Mouse (Mus musculus): ENCODE measurements at regions not wholly inside any gene's neighbourhood (a gene's known extent, or its start where the extent isn't known, plus 50 kb on each side); places are given as distances from the start of the nearest gene placed in this dataset.
"Not testable (repeated sequence)": the region's sequence is repeated elsewhere in the genome, so short reads cannot be mapped to it uniquely, and the experiment has no call there.

- 83% methylated on average over 5 of the region's 5 CpGs for WGBS
- not testable (repeated sequence) for H3K9ac ChIP-seq (ENCODE audit: low read length)
Observed at GRCm38 (mm10) chr16:12878326-12878725, 231.2 kb upstream of the Ercc4 start.

GRCm38 (mm10) chr16:12880011-12880410 is 229.5 kb upstream of the Ercc4 start:
- no peaks in the 10 kb centered on the region for H3K27me3 ChIP-seq (replicated peaks; ENCODE audit: control insufficient read depth, insufficient read depth, low read length)
- no peak for ATAC-seq (replicated peaks; ENCODE audit: low FRiP score, low TSS enrichment, low read depth)
- H3K4me2 ChIP-seq (ENCODE audit: low read length): no peak overlapping the region
- no peak for DNase-seq (ENCODE audit: low spot score)
- H3K4me1 ChIP-seq (replicated peaks; ENCODE audit: control insufficient read depth, insufficient read depth, low read length): 0 out of 2 replicates have a peak, but pooled peaks cover 5% of the 10 kb centered on the region
- H3K9me3 ChIP-seq (ENCODE audit: control insufficient read depth, low read length): no peaks in the 10 kb centered on the region
- no peak overlapping the region for H3K9ac ChIP-seq (ENCODE audit: low read length)
- no peaks in the 10 kb centered on the region for H3K36me3 ChIP-seq (ENCODE audit: control insufficient read depth, insufficient read depth, low read length)
- no peak overlapping the region for H3K27ac ChIP-seq (ENCODE audit: low read depth)
- H3K4me3 ChIP-seq (ENCODE audit: low read depth, low read length): no peak overlapping the region
- WGBS: 80% methylated on average over 8 of the region's 8 CpGs

More at GRCm38 (mm10) chr16:12878326-12878725, 231.2 kb upstream of the Ercc4 start:
- H3K9me3 ChIP-seq (ENCODE audit: control insufficient read depth, low read length); H3K36me3 ChIP-seq (ENCODE audit: control insufficient read depth, insufficient read depth, low read length); H3K4me2 ChIP-seq (ENCODE audit: low read length); H3K4me3 ChIP-seq (ENCODE audit: low read depth, low read length); H3K27me3 ChIP-seq (replicated peaks; ENCODE audit: control insufficient read depth, insufficient read depth, low read length); H3K27ac ChIP-seq (ENCODE audit: low read depth); H3K4me1 ChIP-seq (replicated peaks; ENCODE audit: control insufficient read depth, insufficient read depth, low read length); ATAC-seq (replicated peaks; ENCODE audit: low FRiP score, low TSS enrichment, low read depth); DNase-seq (ENCODE audit: low spot score): not testable (repeated sequence)

- 93% methylated on average over 7 of the region's 7 CpGs for WGBS
Observed at GRCm38 (mm10) chr16:12880481-12880880, 229.0 kb upstream of the Ercc4 start.

GRCm38 (mm10) chr16:12882690-12883089 is 226.8 kb upstream of the Ercc4 start:
- H3K9ac ChIP-seq (ENCODE audit: low read length): no peak overlapping the region
- no peak for DNase-seq (ENCODE audit: low spot score)
- no peak overlapping the region for H3K4me2 ChIP-seq (ENCODE audit: low read length)
- ATAC-seq (replicated peaks; ENCODE audit: low FRiP score, low TSS enrichment, low read depth): no peak
- no peaks in the 10 kb centered on the region for H3K9me3 ChIP-seq (ENCODE audit: control insufficient read depth, low read length)
- no peaks in the 10 kb centered on the region for H3K27me3 ChIP-seq (replicated peaks; ENCODE audit: control insufficient read depth, insufficient read depth, low read length)
- H3K4me3 ChIP-seq (ENCODE audit: low read depth, low read length): no peak overlapping the region
- no peaks in the 10 kb centered on the region for H3K36me3 ChIP-seq (ENCODE audit: control insufficient read depth, insufficient read depth, low read length)
- H3K27ac ChIP-seq (ENCODE audit: low read depth): no peak overlapping the region
- 57% methylated on average over 1 of the region's 1 CpGs for WGBS
- 0 out of 2 replicates have a peak, but pooled peaks cover 13% of the 10 kb centered on the region for H3K4me1 ChIP-seq (replicated peaks; ENCODE audit: control insufficient read depth, insufficient read depth, low read length)

More at GRCm38 (mm10) chr16:12880481-12880880, 229.0 kb upstream of the Ercc4 start:
- 0 out of 2 replicates have a peak, but pooled peaks cover 6% of the 10 kb centered on the region for H3K4me1 ChIP-seq (replicated peaks; ENCODE audit: control insufficient read depth, insufficient read depth, low read length)
- no peaks in the 10 kb centered on the region for H3K9me3 ChIP-seq (ENCODE audit: control insufficient read depth, low read length)
- H3K27me3 ChIP-seq (replicated peaks; ENCODE audit: control insufficient read depth, insufficient read depth, low read length): no peaks in the 10 kb centered on the region
- H3K4me2 ChIP-seq (ENCODE audit: low read length): no peak overlapping the region
- H3K9ac ChIP-seq (ENCODE audit: low read length): no peak overlapping the region
- H3K4me3 ChIP-seq (ENCODE audit: low read depth, low read length): no peak overlapping the region
- no peaks in the 10 kb centered on the region for H3K36me3 ChIP-seq (ENCODE audit: control insufficient read depth, insufficient read depth, low read length)
- no peak for DNase-seq (ENCODE audit: low spot score)
- ATAC-seq (replicated peaks; ENCODE audit: low FRiP score, low TSS enrichment, low read depth): no peak
- H3K27ac ChIP-seq (ENCODE audit: low read depth): no peak overlapping the region

- no peak for ATAC-seq (replicated peaks; ENCODE audit: low FRiP score, low TSS enrichment, low read depth)
- no peaks in the 10 kb centered on the region for H3K9me3 ChIP-seq (ENCODE audit: control insufficient read depth, low read length)
- 18% methylated on average over 3 of the region's 3 CpGs for WGBS
- H3K36me3 ChIP-seq (ENCODE audit: control insufficient read depth, insufficient read depth, low read length): no peaks in the 10 kb centered on the region
- H3K9ac ChIP-seq (ENCODE audit: low read length): no peak overlapping the region
- no peak overlapping the region for H3K4me2 ChIP-seq (ENCODE audit: low read length)
- H3K4me1 ChIP-seq (replicated peaks; ENCODE audit: control insufficient read depth, insufficient read depth, low read length): 0 out of 2 replicates have a peak, but pooled peaks cover 13% of the 10 kb centered on the region
- H3K27me3 ChIP-seq (replicated peaks; ENCODE audit: control insufficient read depth, insufficient read depth, low read length): no peaks in the 10 kb centered on the region
- no peak overlapping the region for H3K4me3 ChIP-seq (ENCODE audit: low read depth, low read length)
- no peak overlapping the region for H3K27ac ChIP-seq (ENCODE audit: low read depth)
- DNase-seq (ENCODE audit: low spot score): no peak
Observed at GRCm38 (mm10) chr16:12884556-12884955, 224.9 kb upstream of the Ercc4 start.

GRCm38 (mm10) chr16:12886127-12886526 is 223.4 kb upstream of the Ercc4 start:
- no peak overlapping the region for H3K27ac ChIP-seq (ENCODE audit: low read depth)
- no peak for ATAC-seq (replicated peaks; ENCODE audit: low FRiP score, low TSS enrichment, low read depth)
- no peaks in the 10 kb centered on the region for H3K27me3 ChIP-seq (replicated peaks; ENCODE audit: control insufficient read depth, insufficient read depth, low read length)
- H3K9me3 ChIP-seq (ENCODE audit: control insufficient read depth, low read length): 0 out of 2 replicates have a peak, but pooled peaks cover under 1% of the 10 kb centered on the region
- no peak overlapping the region for H3K4me2 ChIP-seq (ENCODE audit: low read length)
- 0 out of 2 replicates have a peak, but pooled peaks cover 13% of the 10 kb centered on the region for H3K4me1 ChIP-seq (replicated peaks; ENCODE audit: control insufficient read depth, insufficient read depth, low read length)
- no peaks in the 10 kb centered on the region for H3K36me3 ChIP-seq (ENCODE audit: control insufficient read depth, insufficient read depth, low read length)
- no peak for DNase-seq (ENCODE audit: low spot score)
- 69% methylated on average over 1 of the region's 1 CpGs for WGBS
- H3K9ac ChIP-seq (ENCODE audit: low read length): no peak overlapping the region
- no peak overlapping the region for H3K4me3 ChIP-seq (ENCODE audit: low read depth, low read length)

GRCm38 (mm10) chr16:12887381-12887780 is 222.1 kb upstream of the Ercc4 start:
- WGBS: 55% methylated on average over 2 of the region's 2 CpGs
- Histone ChIP-seq H3K9me3 (ENCODE audit: control insufficient read depth, low read length) (0 out of 2 replicates have a peak, but pooled peaks cover 2% of the 10 kb centered on the region), H3K4me3 (ENCODE audit: low read depth, low read length) (no peak overlapping the region), H3K27me3 (replicated peaks; ENCODE audit: control insufficient read depth, insufficient read depth, low read length) (no peaks in the 10 kb centered on the region), H3K9ac (ENCODE audit: low read length) (no peak overlapping the region), H3K4me1 (replicated peaks; ENCODE audit: control insufficient read depth, insufficient read depth, low read length) (0 out of 2 replicates have a peak, but pooled peaks cover 13% of the 10 kb centered on the region), H3K4me2 (ENCODE audit: low read length) (no peak overlapping the region), H3K27ac (ENCODE audit: low read depth) (no peak overlapping the region), H3K36me3 (ENCODE audit: control insufficient read depth, insufficient read depth, low read length) (no peaks in the 10 kb centered on the region)
- DNase-seq (ENCODE audit: low spot score) (no peak), ATAC-seq (replicated peaks; ENCODE audit: low FRiP score, low TSS enrichment, low read depth) (no peak)

GRCm38 (mm10) chr16:12890094-12890493 is 219.4 kb upstream of the Ercc4 start:
- H3K4me2 ChIP-seq (ENCODE audit: low read length): no peak overlapping the region
- DNase-seq (ENCODE audit: low spot score) (no peak), ATAC-seq (replicated peaks; ENCODE audit: low FRiP score, low TSS enrichment, low read depth) (no peak)
- H3K4me3 ChIP-seq (ENCODE audit: low read depth, low read length): no peak overlapping the region
- H3K9me3 ChIP-seq (ENCODE audit: control insufficient read depth, low read length): 0 out of 2 replicates have a peak, but pooled peaks cover 2% of the 10 kb centered on the region
- H3K27me3 ChIP-seq (replicated peaks; ENCODE audit: control insufficient read depth, insufficient read depth, low read length): no peaks in the 10 kb centered on the region
- H3K27ac ChIP-seq (ENCODE audit: low read depth): no peak overlapping the region
- H3K36me3 ChIP-seq (ENCODE audit: control insufficient read depth, insufficient read depth, low read length): no peaks in the 10 kb centered on the region
- H3K9ac ChIP-seq (ENCODE audit: low read length): no peak overlapping the region
- WGBS: 100% methylated on average over 1 of the region's 1 CpGs
- 0 out of 2 replicates have a peak, but pooled peaks cover 7% of the 10 kb centered on the region for H3K4me1 ChIP-seq (replicated peaks; ENCODE audit: control insufficient read depth, insufficient read depth, low read length)

- no peak overlapping the region for H3K4me3 ChIP-seq (ENCODE audit: low read depth, low read length)
- H3K4me2 ChIP-seq (ENCODE audit: low read length): no peak overlapping the region
- no peak for ATAC-seq (replicated peaks; ENCODE audit: low FRiP score, low TSS enrichment, low read depth)
- no peak for DNase-seq (ENCODE audit: low spot score)
- 0 out of 2 replicates have a peak, but pooled peaks cover 6% of the 10 kb centered on the region for H3K4me1 ChIP-seq (replicated peaks; ENCODE audit: control insufficient read depth, insufficient read depth, low read length)
- H3K36me3 ChIP-seq (ENCODE audit: control insufficient read depth, insufficient read depth, low read length): no peaks in the 10 kb centered on the region
- H3K9me3 ChIP-seq (ENCODE audit: control insufficient read depth, low read length): 0 out of 2 replicates have a peak, but pooled peaks cover 2% of the 10 kb centered on the region
- WGBS: 71% methylated on average over 3 of the region's 3 CpGs
- no peak overlapping the region for H3K27ac ChIP-seq (ENCODE audit: low read depth)
- H3K27me3 ChIP-seq (replicated peaks; ENCODE audit: control insufficient read depth, insufficient read depth, low read length): no peaks in the 10 kb centered on the region
- no peak overlapping the region for H3K9ac ChIP-seq (ENCODE audit: low read length)
Observed at GRCm38 (mm10) chr16:12890545-12890944, 218.9 kb upstream of the Ercc4 start.

Measured in intestine, embryonic 14.5 days (tissue).